Mouse (Mus musculus) kidney, adult 10 weeks (tissue): ENCODE data around the gene Vcl. TPM values are rescaled to one million over a fixed set of nuclear protein-coding genes. Genes with fewer than 3 reads are reported as not detected.

ENCODE experiments used
- polyA plus RNA-seq: library from polyadenylated mRNA; stranded (reverse); fragments of 350-450 nt; fragmentation: Illumina TruSeq; extraction: RNeasy Lipid Tissue Mini Kit (QIAGEN cat#74804); gene quantifications from one replicate; pipeline ENCODE4 v1.2.3, GENCODE M21; 2014; ENCODE audit warnings: low read depth, low replicate concordance

The Vcl gene
- polyA plus RNA-seq = 54.3 TPM

GRCm38 (mm10) chr14:20928848-20929745, at the start of gene Vcl:
TSS of gene Vcl (plus strand) at chr14:20929398.

GRCm38 (mm10) chr14:21052112-21052780, 123.0 kb downstream of the Vcl start, which contains the start of the genes Ap3m1 and Adk:
TSS of gene Ap3m1 (minus strand) at chr14:21052508.
TSS of gene Adk (plus strand) at chr14:21052574.

Other genes with a start within 250 kb of the Vcl start
- gene Fut11, start 234.4 kb upstream of the Vcl start, polyA plus RNA-seq = 17.6 TPM
- 164 TPM for gene Chchd1, start 226.4 kb upstream of the Vcl start, polyA plus RNA-seq
- gene Zswim8, start 221.8 kb upstream of the Vcl start, polyA plus RNA-seq = 3.2 TPM
- 1.3 TPM for gene Ndst2, start 194.8 kb upstream of the Vcl start, polyA plus RNA-seq
- gene Camk2g, start 135.3 kb upstream of the Vcl start, polyA plus RNA-seq = 14.7 TPM
- 567 TPM for gene Plau, start 92.7 kb upstream of the Vcl start, polyA plus RNA-seq
- gene Ap3m1, start 123.1 kb downstream of the Vcl start, polyA plus RNA-seq = 180 TPM
- 588 TPM for gene Adk, start 123.2 kb downstream of the Vcl start, polyA plus RNA-seq